ENCODE assay signal across 7 mouse cellular contexts in genomic region chr2:131529898-131530622, GRCm38 (mm10). TPM values are rescaled to one million over a fixed set of nuclear protein-coding genes. Genes with fewer than 3 reads are reported as not detected.
DNase-seq lines count a peak whose midpoint lies in the region; ATAC-seq and TF ChIP-seq lines count a peak whose summit lies in the region.

No protein-coding gene starts in this region.

- H3K9ac ChIP-seq in heart, embryonic 12.5 days, result no peak overlapping the region
- no peak overlapping the region for H3K9ac ChIP-seq in kidney, embryonic 14.5 days (ENCODE audit: low read depth, low read length)
- no peak overlapping the region for H3K9ac ChIP-seq in neural tube, embryonic 15.5 days (replicated peaks)

- H3K27ac ChIP-seq in heart, embryonic 12.5 days (ENCODE audit: poor library complexity, severe bottlenecking), result no peak overlapping the region
- no peak overlapping the region for H3K27ac ChIP-seq in kidney, embryonic 14.5 days (ENCODE audit: low read depth, low read length)
- no peak overlapping the region for H3K27ac ChIP-seq in neural tube, embryonic 15.5 days (replicated peaks)

- peaks cover 4% of the 10 kb centered on the region for H3K36me3 ChIP-seq in E14TG2a.4 (ENCODE audit: insufficient read depth, low read length)
- H3K36me3 ChIP-seq in heart, embryonic 12.5 days, result peaks cover 13% of the 10 kb centered on the region; the same call in 1 of the 2 replicates
- no peaks in the 10 kb centered on the region for H3K36me3 ChIP-seq in kidney, embryonic 14.5 days (ENCODE audit: control insufficient read depth, insufficient read depth, low read length)
- peaks cover 9% of the 10 kb centered on the region for H3K36me3 ChIP-seq in neural tube, embryonic 15.5 days

- H3K9me3 ChIP-seq in E14TG2a.4 (ENCODE audit: low read length), result no peaks in the 10 kb centered on the region
- H3K9me3 ChIP-seq in heart, embryonic 12.5 days (replicated peaks), result no peaks in the 10 kb centered on the region
- no peaks in the 10 kb centered on the region for H3K9me3 ChIP-seq in kidney, embryonic 14.5 days (ENCODE audit: control insufficient read depth, low read length)
- no peaks in the 10 kb centered on the region for H3K9me3 ChIP-seq in neural tube, embryonic 15.5 days (replicated peaks)

- ATAC-seq in heart, embryonic 12.5 days (ENCODE audit: insufficient number of reproducible peaks, low FRiP score), result peak; percentile 12; the same call in 1 of the 2 replicates
- ATAC-seq in kidney, embryonic 14.5 days (ENCODE audit: low FRiP score, low TSS enrichment), result peak; percentile 58
- ATAC-seq in neural tube, embryonic 15.5 days (ENCODE audit: low FRiP score), result peak; percentile 58

- H3K4me1 ChIP-seq in E14TG2a.4 (replicated peaks; ENCODE audit: low read depth, low read length), result peaks cover 9% of the 10 kb centered on the region
- H3K4me1 ChIP-seq in heart, embryonic 12.5 days (replicated peaks), result no peaks in the 10 kb centered on the region
- no peaks in the 10 kb centered on the region for H3K4me1 ChIP-seq in kidney, embryonic 14.5 days (ENCODE audit: control insufficient read depth, insufficient read depth, low read length)
- no peaks in the 10 kb centered on the region for H3K4me1 ChIP-seq in lung, adult 2 months (ENCODE audit: control insufficient read depth, insufficient read depth, low read length)
- H3K4me1 ChIP-seq in neural tube, embryonic 15.5 days, result no peaks in the 10 kb centered on the region

- no peak for TF ChIP-seq POLR2A in lung, adult 2 months (IDR thresholded peaks at IDR 0.05; ENCODE audit: borderline replicate concordance, extremely low read depth, low read depth, low read length)

- peak; percentile 84 for DNase-seq in ZHBTc4 (ENCODE audit: low read depth, low spot score)
- peak; percentile 93 for DNase-seq in embryo, embryonic 10 days (ENCODE audit: low spot score)
- DNase-seq in lung, adult 2 months, result peak; percentile 33

- WGBS in heart, embryonic 12.5 days, result 32% methylated on average over 11 of the region's 11 CpGs
- 36% methylated on average over 11 of the region's 11 CpGs for WGBS in kidney, embryonic 14.5 days
- 25% methylated on average over 11 of the region's 11 CpGs for WGBS in lung, adult 2 months
- WGBS in neural tube, embryonic 15.5 days, result 44% methylated on average over 11 of the region's 11 CpGs

- no peak overlapping the region for H3K4me3 ChIP-seq in E14TG2a.4 (replicated peaks; ENCODE audit: low read length)
- no peak overlapping the region for H3K4me3 ChIP-seq in heart, embryonic 12.5 days
- no peak overlapping the region for H3K4me3 ChIP-seq in kidney, embryonic 14.5 days (ENCODE audit: low read length)
- H3K4me3 ChIP-seq in lung, adult 2 months (replicated peaks; ENCODE audit: extremely low read depth, low read depth, low read length), result no peak overlapping the region
- H3K4me3 ChIP-seq in neural tube, embryonic 15.5 days (replicated peaks), result no peak overlapping the region

- peak; percentile 93 for TF ChIP-seq CTCF in E14TG2a.4 (conservative IDR thresholded peaks at IDR 0.05; ENCODE audit: low read length)
- TF ChIP-seq CTCF in lung, adult 2 months (IDR thresholded peaks at IDR 0.05; ENCODE audit: insufficient read depth, low read length), result peak; percentile 87

- H3K27me3 ChIP-seq in E14TG2a.4 (ENCODE audit: insufficient read depth, low read length), result 0 out of 2 replicates have a peak, but pooled peaks cover 2% of the 10 kb centered on the region
- H3K27me3 ChIP-seq in heart, embryonic 12.5 days (replicated peaks), result 0 out of 2 replicates have a peak, but pooled peaks cover 5% of the 10 kb centered on the region
- no peaks in the 10 kb centered on the region for H3K27me3 ChIP-seq in kidney, embryonic 14.5 days (ENCODE audit: control insufficient read depth, insufficient read depth, low read length)
- no peaks in the 10 kb centered on the region for H3K27me3 ChIP-seq in neural tube, embryonic 15.5 days (replicated peaks)

- H3K4me2 ChIP-seq in heart, embryonic 12.5 days, result no peak overlapping the region
- no peak overlapping the region for H3K4me2 ChIP-seq in kidney, embryonic 14.5 days (replicated peaks; ENCODE audit: low read depth, low read length)
- no peak overlapping the region for H3K4me2 ChIP-seq in neural tube, embryonic 15.5 days

RNA-seq across cellular contexts. Expression of gene Adra1d, which starts 32.0 kb away (rescaled TPM):
- 0.23 and 0.45 TPM in 2 replicates for polyA plus RNA-seq in heart, embryonic 12.5 days (2016; fragmentation: Nextera tagmentation; extraction: Ambion mirVana)
- polyA plus RNA-seq in kidney, embryonic 14.5 days (2014; fragmentation: Nextera tagmentation; extraction: Ambion mirVana), result 1.1 and 1.5 TPM in 2 replicates
- polyA plus RNA-seq in lung, adult 2 months (2012; rRNA removed), result 5.9 and 7.6 TPM in 2 replicates
- 0.83 and 0.92 TPM in 2 replicates for polyA plus RNA-seq in neural tube, embryonic 15.5 days (2015; fragmentation: Nextera tagmentation; extraction: Ambion mirVana)

RNA-seq across cellular contexts. Expression of gene Smox, which starts 38.8 kb away (rescaled TPM):
- polyA plus RNA-seq in heart, embryonic 12.5 days (2016; fragmentation: Nextera tagmentation; extraction: Ambion mirVana), result 21.0 and 21.3 TPM in 2 replicates
- polyA plus RNA-seq in kidney, embryonic 14.5 days (2014; fragmentation: Nextera tagmentation; extraction: Ambion mirVana), result 27.4 and 29.1 TPM in 2 replicates
- polyA plus RNA-seq in lung, adult 2 months (2012; rRNA removed), result 28.4 and 29.6 TPM in 2 replicates
- 48.7 and 51.9 TPM in 2 replicates for polyA plus RNA-seq in neural tube, embryonic 15.5 days (2015; fragmentation: Nextera tagmentation; extraction: Ambion mirVana)

Comparison
In these comparisons a context has a peak if more than half of its experiments do, and no peak if none do; other contexts are left out.
1. DNase-seq: peak in every context shown above with its lines; median percentile 93 in embryo, embryonic 10 days; 84 in ZHBTc4; 33 in lung, adult 2 months.